Mouse (Mus musculus): ENCODE measurements around the gene Egfr. TPM values are rescaled to one million over a fixed set of nuclear protein-coding genes. Genes with fewer than 3 reads are reported as not detected.

The Egfr gene
- 3.8 and 5.9 TPM in 2 replicates for polyA plus RNA-seq (2014; fragmentation: Nextera tagmentation; extraction: Ambion mirVana)

GRCm38 (mm10) chr11:16752007-16752348 lies at the start of gene Egfr:
Gene Egfr (plus strand): TSS chr11:16752203.
- Histone ChIP-seq H3K4me1 (replicated peaks; ENCODE audit: control insufficient read depth, insufficient read depth, low read length) (no peaks in the 10 kb centered on the region), H3K9ac (ENCODE audit: low read depth, low read length) (peak within 1 kb of the TSS; percentile 40; the same call in 1 of the 2 replicates), H3K4me3 (ENCODE audit: low read depth, low read length) (peak within 1 kb of the TSS; percentile 55), H3K4me2 (replicated peaks; ENCODE audit: low read depth, low read length) (peak within 1 kb of the TSS; percentile 99), H3K9me3 (ENCODE audit: control insufficient read depth, low read length) (no peaks in the 10 kb centered on the region), H3K36me3 (ENCODE audit: control insufficient read depth, insufficient read depth, low read length) (no peaks in the 10 kb centered on the region), H3K27me3 (ENCODE audit: control insufficient read depth, insufficient read depth, low read length) (peaks cover 19% of the 10 kb centered on the region), H3K27ac (ENCODE audit: low read depth, low read length) (no peak within 1 kb of the TSS)
- ATAC-seq (ENCODE audit: low FRiP score) (peak; percentile 89), DNase-seq (ENCODE audit: low spot score) (no peak)
- 0% methylated on average over 21 of the region's 21 CpGs for WGBS

DNA sequence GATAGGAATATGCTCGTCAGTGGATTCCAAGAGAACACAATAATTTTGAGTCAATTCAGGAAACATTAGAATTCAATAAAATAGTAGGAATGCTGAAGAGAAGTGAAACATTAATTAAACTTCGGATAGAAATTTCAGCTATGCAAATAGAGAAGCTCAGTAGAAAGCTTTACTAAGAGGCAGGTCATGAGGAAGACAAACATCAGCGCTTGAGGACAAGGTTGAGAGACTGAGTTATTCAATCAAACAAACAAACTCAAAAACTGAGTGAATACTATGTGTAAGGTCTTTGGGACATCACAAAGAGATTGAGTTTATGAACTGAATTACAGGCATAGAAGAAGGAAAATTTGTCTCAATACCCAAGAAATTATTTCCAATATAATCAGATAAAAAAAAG lies 48.8 kb upstream of the Egfr start:
- DNase-seq (ENCODE audit: low spot score) (no peak), ATAC-seq (ENCODE audit: low FRiP score) (no peak)
- Histone ChIP-seq H3K36me3 (ENCODE audit: control insufficient read depth, insufficient read depth, low read length) (no peaks in the 10 kb centered on the region), H3K4me2 (replicated peaks; ENCODE audit: low read depth, low read length) (no peak overlapping the region), H3K4me1 (replicated peaks; ENCODE audit: control insufficient read depth, insufficient read depth, low read length) (no peaks in the 10 kb centered on the region), H3K9me3 (ENCODE audit: control insufficient read depth, low read length) (no peaks in the 10 kb centered on the region), H3K27me3 (ENCODE audit: control insufficient read depth, insufficient read depth, low read length) (no peaks in the 10 kb centered on the region), H3K9ac (ENCODE audit: low read depth, low read length) (no peak overlapping the region), H3K4me3 (ENCODE audit: low read depth, low read length) (no peak overlapping the region), H3K27ac (ENCODE audit: low read depth, low read length) (no peak overlapping the region)
- 88% methylated on average over 3 of the region's 3 CpGs for WGBS

DNA sequence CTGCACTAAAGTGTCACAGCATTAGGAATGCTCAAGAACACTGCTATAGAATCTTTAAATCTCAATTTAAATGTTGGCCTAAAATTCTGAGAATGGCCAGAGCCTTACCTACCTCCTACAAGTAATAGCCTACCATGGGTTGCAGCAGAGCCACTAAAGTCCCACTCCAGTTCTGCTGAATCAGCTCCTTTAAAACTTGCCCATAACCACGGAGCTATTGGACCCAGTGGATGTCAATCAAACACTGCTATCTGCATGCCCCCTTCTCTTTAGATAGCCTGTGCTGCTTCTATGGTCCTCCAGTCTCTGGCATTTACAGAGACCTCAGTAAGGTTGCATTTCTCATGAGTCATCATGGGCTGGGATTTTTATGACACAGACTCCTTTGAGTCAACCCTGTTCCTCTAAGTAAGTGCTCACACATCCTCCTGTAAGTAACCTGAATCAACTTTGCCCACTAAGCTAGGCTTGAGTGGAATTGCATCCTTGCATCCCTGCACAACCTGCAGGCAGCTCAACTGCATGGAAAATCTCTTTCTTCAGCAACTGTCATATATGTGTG lies 16.8 kb upstream of the Egfr start:
- Histone ChIP-seq H3K36me3 (ENCODE audit: control insufficient read depth, insufficient read depth, low read length) (no peaks in the 10 kb centered on the region), H3K9ac (ENCODE audit: low read depth, low read length) (no peak overlapping the region), H3K27ac (ENCODE audit: low read depth, low read length) (no peak overlapping the region), H3K9me3 (ENCODE audit: control insufficient read depth, low read length) (no peaks in the 10 kb centered on the region), H3K4me2 (replicated peaks; ENCODE audit: low read depth, low read length) (no peak overlapping the region), H3K4me3 (ENCODE audit: low read depth, low read length) (no peak overlapping the region), H3K4me1 (replicated peaks; ENCODE audit: control insufficient read depth, insufficient read depth, low read length) (no peaks in the 10 kb centered on the region), H3K27me3 (ENCODE audit: control insufficient read depth, insufficient read depth, low read length) (no peaks in the 10 kb centered on the region)
- ATAC-seq (ENCODE audit: low FRiP score), result no peak
- 67% methylated on average over 1 of the region's 1 CpGs for WGBS
- no peak for DNase-seq (ENCODE audit: low spot score)

DNA sequence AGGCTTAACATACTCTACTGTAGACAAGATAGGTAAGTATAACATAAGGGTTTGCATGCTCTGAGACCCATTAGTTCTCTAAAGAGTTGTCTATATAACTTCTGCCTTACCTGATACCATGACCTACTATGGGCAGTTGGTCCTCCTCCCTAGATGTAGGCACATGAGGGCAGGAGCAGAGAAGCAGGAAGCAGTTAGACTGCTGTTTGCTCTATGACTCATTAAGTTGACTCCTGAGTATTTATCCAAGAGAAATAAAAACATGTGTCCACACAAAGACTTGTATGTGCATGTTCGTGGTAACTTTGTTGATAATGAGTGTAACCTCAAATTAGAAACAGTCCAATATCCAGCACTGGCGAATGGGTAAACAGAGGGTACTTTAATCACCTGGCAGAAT lies 14.7 kb upstream of the Egfr start:
- Histone ChIP-seq H3K4me1 (replicated peaks; ENCODE audit: control insufficient read depth, insufficient read depth, low read length) (no peaks in the 10 kb centered on the region), H3K9me3 (ENCODE audit: control insufficient read depth, low read length) (no peaks in the 10 kb centered on the region), H3K4me3 (ENCODE audit: low read depth, low read length) (no peak overlapping the region), H3K36me3 (ENCODE audit: control insufficient read depth, insufficient read depth, low read length) (no peaks in the 10 kb centered on the region), H3K27me3 (ENCODE audit: control insufficient read depth, insufficient read depth, low read length) (no peaks in the 10 kb centered on the region), H3K9ac (ENCODE audit: low read depth, low read length) (no peak overlapping the region), H3K27ac (ENCODE audit: low read depth, low read length) (no peak overlapping the region), H3K4me2 (replicated peaks; ENCODE audit: low read depth, low read length) (no peak overlapping the region)
- ATAC-seq (ENCODE audit: low FRiP score), result no peak
- WGBS, result 76% methylated on average over 2 of the region's 2 CpGs
- DNase-seq (ENCODE audit: low spot score), result no peak

GRCm38 (mm10) chr11:16738691-16739090 lies 13.3 kb upstream of the Egfr start:
- Histone ChIP-seq H3K4me1 (replicated peaks; ENCODE audit: control insufficient read depth, insufficient read depth, low read length) (no peaks in the 10 kb centered on the region), H3K27ac (ENCODE audit: low read depth, low read length) (no peak overlapping the region), H3K9me3 (ENCODE audit: control insufficient read depth, low read length) (no peaks in the 10 kb centered on the region), H3K4me3 (ENCODE audit: low read depth, low read length) (no peak overlapping the region), H3K4me2 (replicated peaks; ENCODE audit: low read depth, low read length) (no peak overlapping the region), H3K27me3 (ENCODE audit: control insufficient read depth, insufficient read depth, low read length) (no peaks in the 10 kb centered on the region), H3K36me3 (ENCODE audit: control insufficient read depth, insufficient read depth, low read length) (no peaks in the 10 kb centered on the region), H3K9ac (ENCODE audit: low read depth, low read length) (no peak overlapping the region)
- 85% methylated on average over 2 of the region's 2 CpGs for WGBS
- no peak for DNase-seq (ENCODE audit: low spot score)
- no peak for ATAC-seq (ENCODE audit: low FRiP score)

- WGBS, result 80% methylated on average over 3 of the region's 3 CpGs
- H3K27ac ChIP-seq (ENCODE audit: low read depth, low read length), result no peak overlapping the region
- H3K9ac ChIP-seq (ENCODE audit: low read depth, low read length), result no peak overlapping the region
- ATAC-seq (ENCODE audit: low FRiP score) (no peak), DNase-seq (ENCODE audit: low spot score) (no peak)
- H3K9me3 ChIP-seq (ENCODE audit: control insufficient read depth, low read length), result no peaks in the 10 kb centered on the region
- H3K4me3 ChIP-seq (ENCODE audit: low read depth, low read length), result no peak overlapping the region
- H3K36me3 ChIP-seq (ENCODE audit: control insufficient read depth, insufficient read depth, low read length), result no peaks in the 10 kb centered on the region
- H3K4me1 ChIP-seq (replicated peaks; ENCODE audit: control insufficient read depth, insufficient read depth, low read length), result no peaks in the 10 kb centered on the region
- H3K27me3 ChIP-seq (ENCODE audit: control insufficient read depth, insufficient read depth, low read length), result no peaks in the 10 kb centered on the region
- no peak overlapping the region for H3K4me2 ChIP-seq (replicated peaks; ENCODE audit: low read depth, low read length)
Measured at GRCm38 (mm10) chr11:16739155-16739554, 12.8 kb upstream of the Egfr start.

DNA sequence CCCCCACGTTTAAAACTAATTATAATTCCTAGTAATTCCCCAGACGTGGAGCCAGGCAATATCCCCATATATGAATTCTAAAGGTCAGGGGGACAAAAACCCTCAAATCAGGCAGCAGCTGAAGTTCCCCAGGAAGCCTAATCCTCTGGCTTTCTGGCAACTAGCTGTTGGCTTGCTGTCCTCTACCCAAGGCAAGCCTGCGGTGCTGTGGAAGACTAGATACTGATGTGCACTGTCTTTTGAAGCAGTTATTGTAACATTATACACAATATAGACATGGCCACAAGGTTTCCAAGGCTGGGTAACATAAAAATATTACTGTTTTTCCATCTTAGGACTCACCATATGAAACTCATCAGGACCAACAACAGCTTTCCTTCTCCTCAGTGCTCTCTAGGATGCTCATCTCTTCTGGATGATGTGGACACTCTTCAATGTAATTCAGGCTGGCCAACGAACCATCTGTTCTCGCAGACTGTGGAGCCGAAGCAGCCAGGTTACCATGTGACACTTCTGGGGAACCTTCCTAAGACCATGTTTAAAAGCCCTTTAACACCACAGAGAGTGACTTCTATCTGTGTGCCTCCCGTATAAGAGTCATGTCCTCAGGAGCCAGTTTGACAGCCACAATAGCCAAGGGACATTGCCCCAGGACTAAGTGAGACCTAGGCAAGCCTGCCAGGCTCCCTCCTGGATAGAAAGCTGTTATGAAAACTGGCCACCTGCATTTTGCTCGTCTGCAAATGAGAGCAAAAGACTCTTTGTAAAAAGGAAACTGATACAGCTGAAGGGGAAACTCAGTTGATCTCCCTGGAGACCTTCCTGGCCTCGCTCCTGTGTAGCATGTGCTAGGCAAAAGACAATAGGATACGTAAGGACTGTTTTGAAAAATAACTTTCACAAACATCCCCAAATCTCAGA lies 11.1 kb upstream of the Egfr start:
- Histone ChIP-seq H3K27me3 (ENCODE audit: control insufficient read depth, insufficient read depth, low read length) (no peaks in the 10 kb centered on the region), H3K4me2 (replicated peaks; ENCODE audit: low read depth, low read length) (no peak overlapping the region), H3K4me1 (replicated peaks; ENCODE audit: control insufficient read depth, insufficient read depth, low read length) (no peaks in the 10 kb centered on the region), H3K27ac (ENCODE audit: low read depth, low read length) (no peak overlapping the region), H3K9me3 (ENCODE audit: control insufficient read depth, low read length) (no peaks in the 10 kb centered on the region), H3K4me3 (ENCODE audit: low read depth, low read length) (no peak overlapping the region), H3K36me3 (ENCODE audit: control insufficient read depth, insufficient read depth, low read length) (no peaks in the 10 kb centered on the region), H3K9ac (ENCODE audit: low read depth, low read length) (no peak overlapping the region)
- 71% methylated on average over 10 of the region's 10 CpGs for WGBS
- DNase-seq (ENCODE audit: low spot score) (no peak), ATAC-seq (ENCODE audit: low FRiP score) (no peak)

- 75% methylated on average over 4 of the region's 4 CpGs for WGBS
- no peaks in the 10 kb centered on the region for H3K27me3 ChIP-seq (ENCODE audit: control insufficient read depth, insufficient read depth, low read length)
- no peaks in the 10 kb centered on the region for H3K4me1 ChIP-seq (replicated peaks; ENCODE audit: control insufficient read depth, insufficient read depth, low read length)
- no peak overlapping the region for H3K4me2 ChIP-seq (replicated peaks; ENCODE audit: low read depth, low read length)
- H3K36me3 ChIP-seq (ENCODE audit: control insufficient read depth, insufficient read depth, low read length), result no peaks in the 10 kb centered on the region
- no peak overlapping the region for H3K27ac ChIP-seq (ENCODE audit: low read depth, low read length)
- H3K9ac ChIP-seq (ENCODE audit: low read depth, low read length), result no peak overlapping the region
- DNase-seq (ENCODE audit: low spot score), result no peak
- ATAC-seq (ENCODE audit: low FRiP score), result no peak
- no peaks in the 10 kb centered on the region for H3K9me3 ChIP-seq (ENCODE audit: control insufficient read depth, low read length)
- H3K4me3 ChIP-seq (ENCODE audit: low read depth, low read length), result no peak overlapping the region
Measured at GRCm38 (mm10) chr11:16742251-16742650, 9.8 kb upstream of the Egfr start.

DNA sequence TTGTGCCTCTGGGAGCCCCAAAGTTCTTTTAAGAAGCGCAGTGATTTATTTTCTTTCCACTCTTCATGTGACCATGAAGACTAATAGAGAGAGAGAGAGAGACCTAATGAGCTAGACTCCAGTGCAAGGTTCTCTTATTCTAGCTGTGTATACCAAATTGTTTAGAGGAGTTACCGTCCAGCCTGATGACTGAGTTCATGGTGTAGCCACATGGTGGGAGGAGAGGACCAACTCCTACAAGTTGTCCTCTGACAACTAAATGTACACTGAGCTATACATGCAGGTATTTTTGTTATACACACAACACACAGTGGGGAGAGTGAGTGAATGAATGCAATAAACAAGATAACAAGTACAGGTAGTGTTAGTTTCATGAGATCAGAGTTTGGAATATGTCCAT lies 9.2 kb upstream of the Egfr start:
- H3K9me3 ChIP-seq (ENCODE audit: control insufficient read depth, low read length), result no peaks in the 10 kb centered on the region
- no peak overlapping the region for H3K27ac ChIP-seq (ENCODE audit: low read depth, low read length)
- no peak overlapping the region for H3K4me2 ChIP-seq (replicated peaks; ENCODE audit: low read depth, low read length)
- no peaks in the 10 kb centered on the region for H3K36me3 ChIP-seq (ENCODE audit: control insufficient read depth, insufficient read depth, low read length)
- no peak overlapping the region for H3K4me3 ChIP-seq (ENCODE audit: low read depth, low read length)
- no peak for DNase-seq (ENCODE audit: low spot score)
- WGBS, result 92% methylated on average over 2 of the region's 2 CpGs
- no peak overlapping the region for H3K9ac ChIP-seq (ENCODE audit: low read depth, low read length)
- no peaks in the 10 kb centered on the region for H3K4me1 ChIP-seq (replicated peaks; ENCODE audit: control insufficient read depth, insufficient read depth, low read length)
- ATAC-seq (ENCODE audit: low FRiP score), result no peak
- no peaks in the 10 kb centered on the region for H3K27me3 ChIP-seq (ENCODE audit: control insufficient read depth, insufficient read depth, low read length)

Data from hindbrain, embryonic 11.5 days (tissue).